Mouse (Mus musculus): Measurements from ENCODE around the gene Gm4871.

Gm4871 gene

DNA sequence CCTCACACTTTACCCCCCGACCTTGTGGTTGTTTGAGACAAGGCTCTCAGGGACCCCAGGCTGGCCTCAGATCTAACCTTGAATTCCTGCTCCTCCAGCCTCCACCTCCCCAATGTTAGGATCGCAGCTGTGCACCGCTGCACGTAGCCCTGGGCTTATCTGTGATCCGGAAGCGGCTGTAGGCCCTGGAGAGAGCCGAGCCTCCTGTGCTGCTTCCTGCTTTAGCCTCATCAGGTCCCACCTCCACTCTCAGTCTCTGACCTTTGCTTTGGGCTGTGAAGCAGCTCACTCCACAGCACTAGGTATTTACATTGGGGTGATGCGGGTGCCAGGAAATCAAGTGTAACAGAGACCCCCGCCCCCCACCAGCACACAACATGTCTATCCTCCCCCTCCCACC is 28.1 kb downstream of the Gm4871 start:
- in situ Hi-C loops (cut with MboI; ENCODE audit: unreplicated experiment in 2 of 2), result loop anchor here in 1 of 2 experiments (25.0 kb wide), 1 partner anchor 1483 kb away; the partner anchor contains the start of genes Gm6370 and Gm6408

DNA sequence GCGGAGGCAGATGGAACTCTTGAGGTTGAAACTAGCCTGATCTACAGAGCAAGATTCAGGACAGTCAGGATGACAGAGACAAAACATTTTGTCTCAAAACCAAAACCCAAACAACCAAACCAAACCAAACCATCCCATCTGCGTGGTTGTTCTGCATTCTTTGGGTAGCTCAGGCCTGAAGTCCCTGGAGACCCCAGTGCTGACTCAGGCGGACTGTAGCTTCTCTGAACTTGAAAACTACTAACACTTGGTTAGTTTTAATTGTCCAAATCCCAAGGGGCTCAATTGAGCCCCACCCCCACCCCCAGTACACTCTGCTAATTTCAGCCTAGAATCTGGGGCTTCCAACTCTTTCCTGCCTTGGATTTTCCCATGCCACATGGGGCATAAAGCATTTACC is 29.2 kb downstream of the Gm4871 start:
- in situ Hi-C loops (cut with MboI; ENCODE audit: unreplicated experiment in 2 of 2), result loop anchor here in 1 of 2 experiments (25.0 kb wide), 1 partner anchor 1484 kb away; the partner anchor contains the start of genes Gm6370 and Gm6408

DNA sequence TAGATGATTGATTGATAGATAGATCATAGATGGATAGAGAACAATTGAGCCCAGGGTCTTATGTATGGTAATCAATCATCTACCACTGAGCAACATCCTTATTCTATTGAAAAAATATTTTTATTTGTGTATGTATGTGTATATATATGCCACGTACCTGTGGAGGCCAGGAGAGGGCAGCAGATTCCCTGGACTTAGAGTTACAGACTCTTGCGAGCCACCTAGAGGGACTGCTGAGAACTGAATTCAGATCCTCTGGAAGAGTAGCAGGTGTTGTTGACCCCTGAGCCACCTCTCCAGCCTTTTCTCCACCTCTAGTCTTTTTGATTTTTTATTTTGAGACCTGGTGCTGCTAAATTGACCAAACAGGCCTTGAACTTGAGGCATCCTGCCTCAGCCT is 34.1 kb downstream of the Gm4871 start:
- in situ Hi-C loops (cut with MboI; ENCODE audit: unreplicated experiment in 2 of 2), result no loop called here

DNA sequence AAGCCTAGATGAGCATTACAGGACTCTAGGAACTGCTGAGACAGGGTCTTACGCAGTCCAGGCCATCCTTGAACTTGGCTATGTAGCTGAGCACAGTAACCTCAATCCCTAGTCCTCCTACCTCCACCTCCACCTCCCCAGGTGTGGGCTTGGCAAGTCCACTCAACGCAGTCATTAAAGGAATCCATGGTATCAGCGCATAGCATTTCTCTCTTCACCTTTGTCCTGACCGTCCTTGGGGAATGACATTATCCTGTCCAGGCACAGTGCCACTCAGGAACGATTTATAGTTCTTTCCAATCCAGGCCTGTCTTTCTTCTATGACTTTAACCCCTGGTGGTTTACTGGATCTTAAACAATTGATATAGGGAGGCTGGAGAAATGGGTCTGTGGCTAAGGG is 42.1 kb downstream of the Gm4871 start:
- in situ Hi-C loops (cut with MboI; ENCODE audit: unreplicated experiment in 2 of 2), result no loop called here

DNA sequence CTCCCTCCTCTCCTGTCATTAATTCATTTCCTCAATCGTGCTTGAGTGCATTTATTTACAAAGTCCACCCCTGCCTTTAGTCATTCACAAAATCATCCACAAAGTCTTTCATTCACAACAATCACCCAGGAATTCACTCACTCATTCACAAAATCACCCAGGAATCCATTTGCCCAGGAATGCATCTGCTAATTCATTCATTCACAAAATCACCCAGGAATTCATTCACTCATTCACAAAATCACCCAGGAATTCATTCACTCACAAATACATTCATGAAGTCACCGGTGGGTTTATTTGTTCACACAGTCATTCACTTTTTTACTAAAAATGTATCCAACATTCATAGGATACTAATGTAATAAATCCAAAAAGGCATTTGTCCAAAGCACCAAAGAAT is 42.5 kb downstream of the Gm4871 start:
- in situ Hi-C loops (cut with MboI; ENCODE audit: unreplicated experiment in 2 of 2), result no loop called here

DNA sequence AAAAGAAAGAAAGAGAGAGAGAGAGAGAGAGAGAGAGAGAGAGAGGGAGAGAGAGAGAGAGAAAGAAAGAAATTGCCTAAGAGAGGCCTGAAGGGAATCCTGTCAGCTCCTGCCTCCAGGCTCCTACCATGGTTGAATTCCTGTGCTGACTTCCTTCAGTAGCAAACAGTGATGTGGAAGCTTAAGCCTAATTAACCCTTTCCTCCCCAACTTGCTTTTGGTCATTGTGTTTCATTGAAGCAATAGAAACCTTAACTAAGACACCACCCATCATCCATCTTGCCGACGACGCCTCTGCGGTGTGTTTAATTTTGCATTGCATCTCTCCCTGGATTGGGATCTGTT is 43.5 kb downstream of the Gm4871 start:
- in situ Hi-C loops (cut with MboI; ENCODE audit: unreplicated experiment in 2 of 2), result loop anchor here (5.0 to 10.0 kb wide), 2 partner anchors 82 to 114 kb away; no protein-coding TSS in a partner anchor

DNA sequence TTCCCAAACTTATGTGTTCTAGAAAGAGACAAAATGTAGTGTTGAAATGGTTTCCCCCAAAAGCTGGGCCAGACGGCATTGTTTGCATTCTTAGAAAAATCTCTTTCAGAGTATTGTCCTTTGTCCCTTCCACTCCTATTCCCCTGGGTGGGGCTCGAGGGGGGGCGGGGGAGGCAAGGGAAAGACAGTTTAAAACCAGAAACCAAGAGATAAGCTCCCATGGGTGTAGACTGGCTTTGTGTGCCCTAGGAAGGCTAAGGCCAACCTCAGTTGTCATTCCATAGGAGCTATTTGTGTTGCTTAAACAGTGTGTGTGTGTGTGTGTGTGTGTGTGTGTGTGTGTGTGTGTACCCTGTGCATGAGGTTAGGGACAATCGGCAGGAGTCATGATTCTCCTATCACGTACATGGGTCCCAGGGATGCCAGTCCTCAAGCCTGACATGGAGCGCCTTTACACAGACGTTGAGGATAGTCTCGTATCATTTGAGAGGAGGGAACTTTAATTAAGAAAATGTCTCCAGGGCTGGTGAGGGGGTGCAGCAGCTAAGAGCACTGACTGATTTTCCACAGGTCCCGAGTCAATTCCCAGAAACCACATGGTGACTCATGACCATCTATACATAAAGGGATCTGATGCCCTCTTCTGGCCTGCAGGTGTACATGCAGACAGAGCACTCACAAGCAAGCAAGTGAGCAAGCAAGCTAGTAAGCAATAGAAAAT is 44.1 kb downstream of the Gm4871 start:
- in situ Hi-C loops (cut with MboI; ENCODE audit: unreplicated experiment in 2 of 2), result loop anchor here (5.0 to 10.0 kb wide), 2 partner anchors 81 to 114 kb away; no protein-coding TSS in a partner anchor

DNA sequence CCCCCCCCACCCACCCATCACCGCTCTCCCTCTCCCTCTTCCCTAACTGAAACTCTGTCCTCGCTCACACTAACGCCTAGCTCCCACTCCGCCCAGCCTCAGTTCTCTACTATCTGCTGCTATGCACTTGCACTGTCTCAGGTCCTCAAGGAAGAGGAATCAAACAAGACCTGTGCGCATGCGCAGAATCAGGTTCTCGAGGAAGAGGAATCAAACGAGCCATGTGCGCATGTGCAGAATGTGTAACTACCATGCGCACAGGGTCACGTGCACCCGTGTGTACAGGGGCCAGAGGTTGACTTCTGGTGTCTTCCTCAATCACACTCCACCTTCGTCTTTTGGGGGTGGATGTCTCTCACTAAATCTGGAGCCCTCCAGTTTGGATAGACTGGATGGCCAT is 45.0 kb downstream of the Gm4871 start:
- in situ Hi-C loops (cut with MboI; ENCODE audit: unreplicated experiment in 2 of 2), result loop anchor here (5.0 to 10.0 kb wide), 2 partner anchors 80 to 113 kb away; no protein-coding TSS in a partner anchor

DNA sequence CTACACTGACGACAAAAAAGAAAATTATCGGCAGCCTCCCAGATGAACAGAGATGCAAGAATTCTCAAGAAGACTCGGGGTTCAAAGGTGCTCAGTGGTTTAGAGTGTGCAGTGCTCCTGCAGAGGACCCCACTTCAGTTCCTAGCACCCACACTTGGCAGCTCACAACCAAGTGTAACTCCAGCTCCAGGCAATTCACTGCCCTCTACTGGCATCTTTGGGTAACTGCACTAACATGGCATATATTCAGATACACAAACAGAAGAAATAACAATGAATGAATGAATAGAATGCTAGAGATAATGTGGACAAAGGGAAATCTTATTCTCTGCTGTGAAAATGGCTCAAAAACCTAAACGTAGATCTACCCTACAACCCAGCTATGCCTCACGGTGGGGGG is 47.7 kb downstream of the Gm4871 start:
- in situ Hi-C loops (cut with MboI; ENCODE audit: unreplicated experiment in 2 of 2), result loop anchor here (5.0 to 10.0 kb wide), 2 partner anchors 78 to 110 kb away; no protein-coding TSS in a partner anchor

DNA sequence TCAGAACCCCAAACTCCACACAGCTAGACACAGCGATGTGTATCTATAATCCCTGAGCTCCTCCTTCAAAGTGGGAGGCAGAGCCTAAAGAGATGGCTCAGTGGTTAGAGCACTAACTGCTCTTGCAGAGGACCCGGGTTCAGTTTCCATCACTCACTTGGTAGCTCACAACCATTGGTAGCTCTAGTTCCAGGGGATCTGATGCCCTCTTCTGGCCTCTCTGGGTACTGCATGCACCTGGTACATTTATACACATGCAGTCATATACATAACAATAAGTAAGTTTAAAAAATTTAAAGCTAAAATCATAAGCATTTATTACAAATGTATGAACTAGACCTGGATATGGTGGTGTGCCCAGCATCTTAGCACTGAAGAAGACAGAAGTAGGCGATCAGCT is 49.3 kb downstream of the Gm4871 start:
- in situ Hi-C loops (cut with MboI; ENCODE audit: unreplicated experiment in 2 of 2), result loop anchor here in 1 of 2 experiments (10.0 kb wide), 1 partner anchor 108 kb away; no protein-coding TSS in a partner anchor

Measured in v-Abl transformed pro-B cells (cell line).